Mouse (Mus musculus) c-Kit-positive CD71-negative TER-119-negative erythroid progenitor cells, embryonic 14.5 days (primary cell): ENCODE data around the gene Zfp712.

Experiments
- DNase-seq: peaks from one replicate; pipeline ENCODE4 v3.0.0-alpha.2; 2013; ENCODE audit warnings: low read depth

The Zfp712 gene

DNA sequence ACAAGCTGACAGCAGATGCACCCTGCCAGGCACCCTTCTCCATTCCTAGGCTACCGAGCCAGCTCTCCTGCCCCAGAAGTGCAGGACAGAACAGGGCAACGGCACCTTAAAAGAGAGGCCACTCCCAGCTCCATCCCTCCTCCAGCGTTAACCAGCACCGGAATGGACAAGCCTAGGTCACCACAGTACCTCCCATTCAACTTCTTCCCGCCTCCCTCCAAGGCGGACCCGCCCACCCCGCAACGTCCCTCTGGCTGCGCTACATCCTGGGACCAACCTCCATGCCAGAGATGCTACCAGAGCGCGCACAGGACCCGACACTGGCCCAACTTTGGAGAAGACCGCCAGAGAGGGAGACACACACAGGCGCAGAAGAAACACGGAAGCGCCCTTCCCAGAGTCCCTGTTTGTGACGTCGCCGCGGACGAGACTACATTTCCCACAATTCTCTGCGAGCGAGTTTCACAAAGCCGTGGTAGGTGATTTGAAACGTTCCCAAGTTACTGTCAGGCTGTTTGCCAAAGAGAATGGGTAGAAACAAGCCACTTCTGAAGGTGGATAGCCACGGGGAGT is at the start of gene Zfp712:
TSS of gene Zfp712 (minus strand) at position 385 of the 573 bp plus-strand sequence.
- DNase-seq: peak; percentile 85

DNA sequence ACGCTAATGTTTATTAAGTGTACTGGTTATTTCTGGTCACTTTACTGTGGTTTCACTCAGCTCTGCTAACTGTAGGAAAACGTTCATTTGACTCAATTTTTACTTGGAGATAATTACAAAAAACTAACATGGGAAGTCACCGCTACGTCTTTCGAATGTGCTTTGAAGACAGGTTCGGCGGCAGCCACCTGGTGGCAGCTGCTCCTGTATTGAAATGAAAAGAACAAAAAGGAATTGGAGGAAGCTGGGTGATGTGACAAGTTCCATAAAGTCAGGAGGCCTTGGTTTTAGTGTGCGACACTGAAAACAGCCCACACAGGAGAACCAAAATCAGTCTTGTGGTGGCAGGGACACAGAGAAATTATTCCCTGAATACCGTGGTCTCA is 47.8 kb upstream of the Zfp712 start:
- DNase-seq: no peak

DNA sequence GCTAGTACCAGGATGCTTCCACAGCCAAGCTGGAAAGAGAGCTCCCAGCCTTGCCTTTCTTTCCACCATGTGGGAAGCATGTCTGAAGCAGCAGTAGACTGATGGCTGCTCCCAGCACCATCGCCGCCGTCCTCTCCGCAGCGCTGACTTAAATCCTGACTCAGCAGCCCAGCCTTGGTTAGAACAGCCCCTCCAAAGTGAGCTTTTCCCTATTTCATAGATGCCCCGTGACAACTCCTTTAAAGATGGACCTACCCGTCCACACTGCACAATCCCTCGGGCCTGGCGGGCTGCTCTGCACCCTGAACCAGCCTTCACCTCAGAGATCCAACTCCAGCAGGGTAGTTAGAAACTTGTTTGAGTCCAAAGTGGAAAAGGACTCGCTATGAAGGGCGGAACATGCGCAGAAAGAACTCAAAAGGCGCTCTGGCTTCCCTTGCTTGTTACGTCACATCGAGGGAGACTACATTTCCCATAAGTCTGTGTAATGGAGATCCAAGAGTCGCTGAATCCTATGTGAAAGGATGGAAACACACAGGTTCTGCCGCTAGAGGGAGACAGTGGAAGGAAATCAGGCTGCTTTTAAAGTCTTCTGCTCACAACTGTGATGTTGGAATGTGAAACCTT is 47.3 kb upstream of the Zfp712 start, which contains the start of gene Gm28557:
TSS of gene Gm28557 (minus strand) at position 411 of the 627 bp plus-strand sequence.
- DNase-seq: peak; percentile 98

DNA sequence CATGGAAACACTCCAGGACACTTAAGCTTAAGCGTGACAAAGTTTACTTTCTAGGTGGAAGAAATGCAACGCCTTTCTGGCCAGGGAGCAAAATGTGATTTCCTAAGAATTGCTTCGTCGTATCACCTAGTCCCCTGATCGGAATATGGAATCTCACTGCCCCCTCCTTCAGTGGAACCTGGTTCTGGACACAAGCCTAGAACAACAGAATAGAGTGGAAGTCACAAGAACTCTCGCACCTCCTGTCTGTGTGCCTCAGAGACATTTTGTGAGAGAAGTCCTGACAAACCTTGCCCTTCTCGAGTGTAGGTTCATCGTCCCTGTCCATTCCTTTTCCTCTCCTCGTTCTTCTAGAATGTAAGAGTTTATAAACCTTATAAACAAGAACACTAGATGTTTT is 46.7 kb upstream of the Zfp712 start:
- DNase-seq: no peak

DNA sequence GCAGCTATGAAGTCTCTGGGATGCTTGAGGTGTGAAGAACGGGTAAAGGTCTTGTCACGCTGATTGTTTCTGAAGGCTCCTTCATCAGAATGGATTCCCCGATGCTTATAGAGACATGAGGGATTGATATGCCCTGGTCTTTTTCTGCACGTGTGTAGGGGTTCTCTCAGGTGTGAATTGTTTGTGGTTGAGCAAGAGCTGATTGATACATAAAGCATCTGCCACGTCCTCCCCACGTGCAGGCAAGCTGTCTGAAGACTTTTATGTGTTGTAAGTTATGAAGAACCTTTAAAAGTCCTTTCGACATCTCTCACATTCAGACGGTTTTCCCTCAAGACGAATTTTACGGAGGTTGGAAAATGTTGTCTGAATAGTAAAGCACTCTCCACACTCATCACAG is 36.9 kb upstream of the Zfp712 start, which contains the start of gene Zfp708:
TSS of gene Zfp708 (minus strand) at position 101 of the 400 bp plus-strand sequence.
- no peak for DNase-seq

DNA sequence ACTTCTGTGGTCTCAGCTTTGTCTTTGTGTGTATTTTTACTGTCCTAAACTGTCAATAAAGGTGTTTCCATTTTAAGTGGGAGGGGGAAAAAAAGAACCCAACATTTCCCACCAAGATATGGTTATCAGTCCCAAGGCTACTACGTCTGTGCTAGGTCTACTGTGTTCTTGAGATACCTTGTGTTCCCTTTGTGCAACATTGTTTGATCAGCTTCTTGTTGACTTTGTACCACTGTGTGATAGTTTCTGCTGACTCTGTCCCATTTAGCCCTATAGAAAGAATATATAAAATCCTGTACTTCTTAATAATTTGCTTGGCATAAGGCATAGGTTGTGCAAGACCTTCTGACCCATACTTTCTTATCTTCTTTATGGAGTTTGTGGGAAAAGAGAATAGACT is 29.2 kb upstream of the Zfp712 start:
- DNase-seq: no peak

DNA sequence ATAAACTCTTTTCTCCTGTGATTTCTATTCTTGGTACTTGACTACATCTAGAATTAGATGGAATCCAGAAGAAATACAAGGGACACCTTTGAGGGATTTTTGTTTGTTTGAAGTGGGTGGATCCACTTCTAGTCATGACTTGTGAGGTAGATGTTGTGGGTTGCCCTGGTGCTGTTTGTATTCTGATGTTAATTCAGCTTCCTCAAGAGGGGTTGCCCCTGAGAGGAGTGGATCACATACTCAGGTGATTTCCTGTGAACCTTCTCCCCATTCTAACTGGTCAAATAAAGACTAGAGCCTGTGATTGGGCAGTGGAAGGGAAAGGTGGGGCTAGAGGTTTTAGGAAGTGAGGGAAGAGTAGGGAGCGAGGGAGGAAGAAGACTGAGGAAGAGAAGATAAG is 21.0 kb upstream of the Zfp712 start:
- no peak for DNase-seq

DNA sequence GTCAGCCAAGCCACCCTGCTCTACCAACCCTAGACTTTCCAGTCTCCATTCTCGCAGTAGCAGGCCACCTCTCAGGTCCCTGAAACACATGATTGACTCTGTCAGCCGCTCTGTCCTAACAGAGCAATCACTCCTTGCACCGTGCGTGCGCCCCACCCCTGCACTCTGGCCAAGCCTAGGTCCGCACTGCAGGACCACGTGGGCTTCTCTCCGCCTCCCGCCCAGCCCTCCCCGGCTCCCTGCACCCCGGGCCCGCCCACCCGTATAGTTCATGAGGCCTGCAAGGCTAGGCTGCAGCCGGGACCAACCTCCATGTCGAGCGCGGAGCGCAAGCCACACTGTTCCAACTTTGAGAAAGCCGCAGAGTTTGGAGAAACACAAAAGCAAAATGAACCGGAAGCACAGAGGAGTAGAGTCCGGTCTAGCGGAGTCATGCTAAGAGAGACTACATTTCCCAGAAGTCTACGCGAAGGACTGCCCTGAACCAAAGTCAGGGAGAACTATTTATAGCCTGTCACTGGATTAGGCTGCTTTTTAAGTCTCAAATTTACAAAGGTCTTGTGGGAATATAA is 20.3 kb upstream of the Zfp712 start:
- peak; percentile 53 for DNase-seq

DNA sequence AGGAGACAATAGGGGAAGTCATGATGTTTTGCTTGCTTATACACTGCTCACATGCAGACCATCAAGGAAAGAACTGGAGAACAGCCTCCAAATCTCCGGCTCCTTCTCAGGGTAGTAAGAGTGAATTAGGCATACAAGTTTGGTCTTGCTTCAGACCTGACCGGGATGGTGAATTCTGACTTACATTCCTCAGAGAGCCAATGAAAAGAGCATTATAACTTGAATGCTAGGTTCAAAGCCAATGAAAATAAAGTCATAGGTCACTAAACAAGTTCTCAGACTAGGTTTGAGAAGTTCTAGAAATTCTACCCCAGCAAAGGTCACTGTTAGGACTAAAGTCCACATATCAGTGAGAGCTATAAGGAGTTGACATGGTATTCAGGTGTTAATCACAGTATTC is 16.3 kb upstream of the Zfp712 start:
- DNase-seq: no peak

DNA sequence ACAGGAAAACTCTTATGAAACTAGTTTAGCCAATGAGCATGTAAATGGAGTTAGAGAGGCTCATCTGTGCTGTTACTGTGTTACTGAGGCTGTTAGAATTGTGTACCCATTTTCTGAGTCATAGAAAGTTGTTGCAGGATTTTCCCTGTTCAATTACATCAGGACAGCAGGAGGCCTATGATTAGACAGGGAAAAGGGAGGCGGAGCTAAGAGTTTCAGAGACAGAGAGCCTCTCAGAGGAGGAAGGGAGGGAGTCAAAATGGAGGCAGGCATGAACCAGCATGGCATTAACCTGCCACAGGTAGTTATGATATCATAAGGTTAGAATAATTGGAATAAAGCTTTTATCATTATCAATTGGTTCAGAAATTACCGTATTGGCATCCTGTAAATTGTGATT is 11.8 kb upstream of the Zfp712 start:
- DNase-seq: no peak

DNA sequence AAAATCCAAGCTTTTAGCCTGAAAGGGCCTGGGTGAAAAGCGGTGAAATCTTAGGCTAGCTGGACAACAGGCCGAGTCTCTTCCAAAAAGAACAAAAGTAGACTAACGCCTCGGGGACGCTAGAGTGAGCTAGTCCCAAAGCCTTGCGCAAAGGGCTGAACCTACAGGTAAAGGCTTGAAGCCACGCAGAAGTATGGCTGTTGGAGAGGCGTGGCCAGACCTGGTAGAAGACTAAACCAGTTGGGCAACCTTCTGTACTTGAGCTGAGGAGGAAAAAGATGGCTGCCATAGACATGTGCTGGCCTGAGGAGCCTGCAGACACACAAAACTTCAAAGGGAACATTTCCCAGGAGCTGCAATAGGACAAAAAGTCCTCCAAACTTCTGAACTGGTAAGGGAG is 4.4 kb upstream of the Zfp712 start:
- DNase-seq: no peak

DNA sequence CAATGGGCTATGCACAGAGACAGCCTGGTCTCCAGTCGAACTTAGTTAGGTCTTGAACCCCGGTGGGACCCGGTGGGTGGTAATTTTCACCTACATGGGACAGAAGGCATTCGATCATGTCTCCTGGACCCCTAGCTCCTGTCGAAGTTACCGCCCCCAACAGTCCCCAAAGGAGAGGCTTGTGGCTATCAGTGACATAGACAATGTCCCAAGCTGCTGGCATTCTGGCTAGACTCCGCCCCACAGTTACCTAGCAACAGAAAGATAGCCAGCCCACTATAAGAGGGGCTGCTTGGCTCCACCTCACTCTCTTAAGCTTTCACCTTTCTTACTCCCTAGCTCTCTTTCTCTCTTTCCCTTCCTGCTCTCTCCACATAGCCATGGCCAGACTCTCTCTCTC is 1.5 kb upstream of the Zfp712 start:
- no peak for DNase-seq

DNA sequence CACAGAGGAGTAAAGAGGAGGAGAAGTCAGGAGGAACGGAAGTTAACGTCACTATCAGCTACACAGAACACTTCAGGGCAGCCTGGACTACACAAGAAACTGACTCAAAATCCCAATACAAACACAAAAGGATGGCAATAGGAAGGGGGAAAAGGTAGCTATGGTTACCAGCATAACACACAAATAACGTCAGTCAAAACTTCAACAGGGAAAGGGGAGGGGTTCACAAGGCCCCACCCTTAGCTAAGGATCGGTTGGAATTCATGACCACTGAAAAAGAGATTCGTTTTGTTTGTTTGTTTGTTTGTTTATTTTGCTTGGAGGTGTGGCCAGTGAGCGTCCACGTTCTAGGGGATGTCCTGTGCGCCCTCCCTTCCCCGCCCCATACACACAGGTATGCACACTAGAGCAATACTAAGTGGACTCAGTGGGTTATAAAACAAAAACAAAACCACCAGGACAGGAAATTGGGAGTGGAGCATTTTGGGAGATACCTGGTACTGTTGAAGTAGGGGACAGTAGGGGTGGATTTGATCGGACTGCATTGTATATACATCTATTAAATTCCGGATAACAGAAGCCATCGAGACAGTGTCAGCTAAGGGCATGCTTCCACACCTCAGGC is 697 bp downstream of the Zfp712 start:
- no peak for DNase-seq
